ENCODE assay signal across 7 mouse cellular contexts in genomic region chr6:127154708-127155268, GRCm38 (mm10). TPM values are rescaled to one million over a fixed set of nuclear protein-coding genes. Genes with fewer than 3 reads are reported as not detected.
DNase-seq lines count a peak whose midpoint lies in the region.

No protein-coding gene starts in this region.

- peak overlapping the region; percentile 66 for H3K4me3 ChIP-seq in brown adipose tissue, adult 24 weeks (ENCODE audit: insufficient read depth, low read depth, low read length)
- H3K4me3 ChIP-seq in heart, embryonic 10.5 days = peak overlapping the region; percentile 75

- H3K27me3 ChIP-seq in heart, embryonic 10.5 days (ENCODE audit: insufficient read depth, poor library complexity, severe bottlenecking) = peaks cover 18% of the 10 kb centered on the region; the same call in 1 of the 2 replicates

- WGBS in heart, embryonic 10.5 days = under 1% methylated on average over 34 of the region's 34 CpGs

- H3K9me3 ChIP-seq in heart, embryonic 10.5 days = no peaks in the 10 kb centered on the region

- no peaks in the 10 kb centered on the region for H3K36me3 ChIP-seq in heart, embryonic 10.5 days

- DNase-seq in NIH3T3 (ENCODE audit: low read depth) (peak; percentile 50), adipocyte (ENCODE audit: low spot score) (no peak)
- DNase-seq in heart, embryonic 10.5 days (ENCODE audit: low spot score) = peak; percentile 94
- DNase-seq in kidney, adult 9 months = peak; percentile 56
- peak; percentile 94 for DNase-seq in lung, postnatal 10 days
- DNase-seq in spleen, postnatal 36 days (ENCODE audit: low spot score in 2 of 2) = peak; percentile 60 to 62

- peaks cover 2% of the 10 kb centered on the region; the same call in 1 of the 2 replicates for H3K4me1 ChIP-seq in brown adipose tissue, adult 24 weeks (ENCODE audit: control insufficient read depth, insufficient read depth, insufficient read length, low read length)
- H3K4me1 ChIP-seq in heart, embryonic 10.5 days = peaks cover 37% of the 10 kb centered on the region

- H3K27ac ChIP-seq in brown adipose tissue, adult 24 weeks (replicated peaks; ENCODE audit: low read depth, low read length) = peak overlapping the region; percentile 76
- peak overlapping the region; percentile 98 for H3K27ac ChIP-seq in heart, embryonic 10.5 days

RNA-seq across cellular contexts. Expression of gene Ccnd2, which starts 2.8 kb away (rescaled TPM):
- polyA plus RNA-seq in brown adipose tissue, adult 24 weeks (2012; ENCODE audit: insufficient read depth, insufficient read length, missing spikeins) = 12.2 and 44.0 TPM in 2 replicates
- polyA plus RNA-seq in heart, embryonic 10.5 days (2016; fragmentation: Nextera tagmentation; extraction: Ambion mirVana) = 914 and 924 TPM in 2 replicates

RNA-seq across cellular contexts. Expression of gene Tigar, which starts 45.4 kb away (rescaled TPM):
- polyA plus RNA-seq in brown adipose tissue, adult 24 weeks (2012; ENCODE audit: insufficient read depth, insufficient read length, missing spikeins) = 12.9 and 14.6 TPM in 2 replicates
- 9.0 and 12.6 TPM in 2 replicates for polyA plus RNA-seq in heart, embryonic 10.5 days (2016; fragmentation: Nextera tagmentation; extraction: Ambion mirVana)

Comparison
In these comparisons a context has a peak if more than half of its experiments do, and no peak if none do; other contexts are left out.
1. RNA of gene Ccnd2, which starts 2.8 kb away (polyA plus RNA-seq): 914 to 924 TPM in heart, embryonic 10.5 days; 12.2 to 44.0 TPM in brown adipose tissue, adult 24 weeks; every median in the first group is over 10 times any median in the second.